Mouse (Mus musculus): ENCODE data around the gene Rgl2.

- TF ChIP-seq CTCF (IDR thresholded peaks at IDR 0.05; ENCODE audit: low read depth, low read length): no peak
- no peak for TF ChIP-seq TAL1 (conservative IDR thresholded peaks at IDR 0.05; ENCODE audit: low read depth, low read length)
- TF ChIP-seq POLR2AphosphoS5 (IDR thresholded peaks at IDR 0.05; ENCODE audit: insufficient replicate concordance, low read depth, low read length): no peak
Observed at GRCm38 (mm10) chr17:33916847-33917655, 12.3 kb upstream of the Rgl2 start.

Data from G1E (cell line).